Mouse (Mus musculus) kidney, embryonic 16.5 days (tissue): ENCODE measurements around the gene Ncaph. TPM values are rescaled to one million over a fixed set of nuclear protein-coding genes. Genes with fewer than 3 reads are reported as not detected.
"Not testable (repeated sequence)": the region's sequence is repeated elsewhere in the genome, so short reads cannot be mapped to it uniquely, and the experiment has no call there.

Experiments used
- ATAC-seq: fragments of 200-750 bp; cut with Nextera tagmentation; 2 replicates; pipeline ENCODE4 v1.8.0; 2017; ENCODE audit warnings: moderate TSS enrichment; ENCODE audit not compliant: low FRiP score, low TSS enrichment
- H3K27ac ChIP-seq: fragments of 300-500 bp; sonication (generic); 2 replicates; pipeline ENCODE4 v1.5.1; 2014; ENCODE audit warnings: low read length
- H3K27me3 ChIP-seq: fragments of 300-500 bp; sonication (generic); 2 replicates; pipeline ENCODE4 v1.6.1; 2014; ENCODE audit warnings: low read length, control low read depth, mixed read lengths; ENCODE audit not compliant: insufficient read depth
- H3K36me3 ChIP-seq: fragments of 300-500 bp; sonication (generic); 2 replicates; pipeline ENCODE4 v1.6.1; 2014; ENCODE audit warnings: low read length, control low read depth, mixed read lengths; ENCODE audit not compliant: insufficient read depth
- H3K4me1 ChIP-seq: fragments of 300-500 bp; sonication (generic); 2 replicates; pipeline ENCODE4 v1.6.1; 2014; ENCODE audit warnings: low read length, control low read depth, mixed read lengths; ENCODE audit not compliant: insufficient read depth
- H3K4me2 ChIP-seq: fragments of 300-500 bp; sonication (generic); replicated peaks from 2 replicates; pipeline ENCODE4 v1.6.1; 2014; ENCODE audit warnings: low read depth, low read length
- H3K4me3 ChIP-seq: fragments of 300-500 bp; sonication (generic); 2 replicates; pipeline ENCODE4 v1.5.1; 2014; ENCODE audit warnings: mild to moderate bottlenecking, low read length
- H3K9ac ChIP-seq: fragments of 300-500 bp; sonication (generic); replicated peaks from 2 replicates; pipeline ENCODE4 v1.6.1; 2014; ENCODE audit warnings: low read length
- H3K9me3 ChIP-seq: fragments of 300-500 bp; sonication (generic); 2 replicates; pipeline ENCODE4 v1.6.1; 2016; ENCODE audit warnings: low read length, control low read depth
- WGBS: fragments of 180-500 bp; shearing (Covaris S2); extraction: QIAGEN DNeasy Blood & Tissue Kit; methylation state at CpG from one replicate; pipeline ENCODE4 v1.1.7; 2014; 5-methylcytosine and 5-hydroxymethylcytosine counted together
- polyA plus RNA-seq: library from polyadenylated mRNA; unstranded; fragments of >200 nt; fragmentation: Nextera tagmentation; extraction: Ambion mirVana; gene quantifications from 2 replicates; pipeline ENCODE4 v1.2.1, GENCODE M21; 2015

Ncaph gene
- polyA plus RNA-seq = 91.5 and 96.6 TPM in 2 replicates

GRCm38 (mm10) chr2:127133621-127134461, at the start of gene Ncaph:
Gene Ncaph (minus strand): TSS chr2:127133954.
- H3K9me3 ChIP-seq = no peaks in the 10 kb centered on the region

GRCm38 (mm10) chr2:127182598-127183381, 49.0 kb upstream of the Ncaph start:
- peak overlapping the region; percentile 81 for H3K9ac ChIP-seq
- 2% methylated on average over 17 of the region's 17 CpGs for WGBS
- H3K27ac ChIP-seq = peak overlapping the region; percentile 86
- peak; percentile 100 for ATAC-seq
- peak overlapping the region; percentile 60 for H3K4me3 ChIP-seq
- H3K4me1 ChIP-seq = 0 out of 2 replicates have a peak, but pooled peaks cover 5% of the 10 kb centered on the region
- peak overlapping the region; percentile 76 for H3K4me2 ChIP-seq
- no peaks in the 10 kb centered on the region for H3K9me3 ChIP-seq
- H3K36me3 ChIP-seq = no peaks in the 10 kb centered on the region
- H3K27me3 ChIP-seq = 0 out of 2 replicates have a peak, but pooled peaks cover 5% of the 10 kb centered on the region

More at GRCm38 (mm10) chr2:127133621-127134461, at the start of gene Ncaph:
- H3K4me2 ChIP-seq = peak within 1 kb of the TSS; percentile 86
- 1% methylated on average over 57 of the region's 57 CpGs for WGBS
- H3K27ac ChIP-seq = peak within 1 kb of the TSS; percentile 87
- H3K27me3 ChIP-seq = no peaks in the 10 kb centered on the region
- H3K9ac ChIP-seq = peak within 1 kb of the TSS; percentile 83
- peak within 1 kb of the TSS; percentile 88 for H3K4me3 ChIP-seq
- H3K4me1 ChIP-seq = peaks cover 44% of the 10 kb centered on the region
- no peaks in the 10 kb centered on the region for H3K36me3 ChIP-seq
- peak; percentile 90 for ATAC-seq

GRCm38 (mm10) chr2:127166261-127166660, 32.5 kb upstream of the Ncaph start:
- not testable (repeated sequence) for H3K27ac ChIP-seq, H3K4me1 ChIP-seq, H3K9ac ChIP-seq, H3K4me2 ChIP-seq, H3K4me3 ChIP-seq, H3K9me3 ChIP-seq, H3K27me3 ChIP-seq, H3K36me3 ChIP-seq, ATAC-seq
- WGBS = 17% methylated on average over 1 of the region's 1 CpGs

DNA sequence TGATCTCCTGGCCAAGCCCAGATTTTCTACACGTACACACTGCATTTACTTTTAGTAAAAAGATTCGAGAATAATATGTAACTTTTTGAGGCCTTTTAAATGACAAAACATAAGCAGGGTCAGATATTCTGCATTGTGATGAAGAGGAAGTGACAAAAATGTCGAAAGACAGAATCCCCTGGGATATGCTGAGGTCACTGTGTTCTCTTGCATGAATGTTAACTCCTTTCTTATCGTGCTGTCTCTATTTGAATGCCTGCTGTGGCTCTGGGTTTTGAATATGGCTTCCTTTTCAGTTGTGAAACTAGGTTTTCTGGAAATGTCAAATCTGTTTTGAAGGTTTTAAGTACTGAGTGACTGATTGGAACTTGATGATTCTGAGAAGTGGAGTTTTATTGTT, 31.9 kb upstream of the Ncaph start:
- Histone ChIP-seq H3K9ac (no peak overlapping the region), H3K4me1 (no peaks in the 10 kb centered on the region), H3K4me3 (no peak overlapping the region), H3K4me2 (no peak overlapping the region), H3K27ac (no peak overlapping the region), H3K36me3 (no peaks in the 10 kb centered on the region), H3K27me3 (no peaks in the 10 kb centered on the region), H3K9me3 (no peaks in the 10 kb centered on the region)
- WGBS = 60% methylated on average over 4 of the region's 4 CpGs
- ATAC-seq = no peak

DNA sequence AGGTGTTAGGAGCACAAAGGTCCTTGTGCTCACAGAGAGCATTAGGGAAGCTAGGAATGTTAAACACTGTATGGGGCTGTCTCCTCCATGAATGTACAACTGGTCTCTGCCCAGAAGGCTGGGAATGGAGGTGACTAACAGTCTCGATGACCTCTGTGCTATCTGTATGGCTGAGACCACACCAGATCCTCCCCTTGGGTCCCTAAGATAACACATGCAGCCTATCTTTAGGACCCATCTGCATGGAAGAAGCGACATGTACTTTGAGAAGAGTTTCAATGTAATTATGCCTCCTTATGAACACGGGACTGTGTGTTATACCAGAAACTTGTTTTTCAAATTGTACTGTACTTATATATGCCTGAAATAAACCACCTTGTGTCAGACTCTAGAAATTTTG, 11.9 kb upstream of the Ncaph start:
- Histone ChIP-seq H3K27ac (no peak overlapping the region), H3K4me2 (no peak overlapping the region), H3K4me3 (no peak overlapping the region), H3K36me3 (peaks cover 9% of the 10 kb centered on the region), H3K9ac (no peak overlapping the region), H3K4me1 (peaks cover 13% of the 10 kb centered on the region), H3K27me3 (no peaks in the 10 kb centered on the region), H3K9me3 (no peaks in the 10 kb centered on the region)
- 86% methylated on average over 3 of the region's 3 CpGs for WGBS
- no peak for ATAC-seq

DNA sequence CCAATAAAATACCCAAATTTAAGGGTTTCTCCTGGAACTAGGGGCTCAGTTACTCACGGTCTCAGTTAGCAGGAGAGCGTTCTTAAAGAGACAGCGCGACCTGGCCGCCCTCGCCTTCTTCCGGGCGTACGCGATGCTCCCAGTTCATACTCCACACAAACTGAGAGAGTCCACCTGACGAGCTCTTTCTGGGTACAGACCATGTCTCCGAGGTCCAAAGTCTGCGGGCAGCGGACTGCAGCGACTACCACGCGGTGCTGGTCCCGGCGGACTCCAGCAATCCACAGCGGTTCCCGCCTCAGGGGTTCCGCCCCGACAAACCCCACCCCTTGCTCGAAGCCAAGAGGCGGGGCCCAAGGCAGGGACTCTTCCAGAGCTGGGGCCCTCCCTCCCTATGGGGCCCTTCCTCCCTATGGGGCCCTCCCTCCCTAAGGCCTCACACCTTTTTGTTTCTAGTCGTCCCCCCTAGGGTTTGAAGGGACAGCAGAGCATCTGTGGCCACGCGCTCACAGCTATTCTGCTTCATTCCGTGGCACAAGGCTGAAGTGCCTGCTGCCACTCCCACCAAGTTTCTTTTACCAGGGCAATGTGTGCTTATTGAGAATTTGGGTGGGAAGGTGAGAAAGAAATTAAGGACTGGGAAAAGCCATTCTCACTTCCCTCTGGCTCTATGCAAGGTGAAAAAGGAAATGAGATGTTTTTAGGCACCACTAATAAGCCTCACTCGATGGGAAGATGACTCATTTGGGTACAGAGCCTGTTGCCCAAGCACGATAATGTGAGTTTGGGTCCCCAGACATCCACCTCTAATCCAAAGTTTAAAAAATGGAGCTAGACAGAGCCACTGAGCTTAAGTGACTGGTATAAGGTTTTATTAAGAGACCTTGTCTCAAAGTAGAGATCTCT, 9.7 kb upstream of the Ncaph start, which contains the start of gene Itpripl1:
Gene Itpripl1 (minus strand): TSS at position 285 of the 906 bp plus-strand sequence.
- Histone ChIP-seq H3K27ac (no peak within 1 kb of the TSS; the same call in 1 of the 2 replicates), H3K4me1 (peaks cover 13% of the 10 kb centered on the region), H3K4me3 (peak within 1 kb of the TSS; percentile 67), H3K9me3 (no peaks in the 10 kb centered on the region), H3K36me3 (peaks cover 20% of the 10 kb centered on the region), H3K9ac (peak within 1 kb of the TSS; percentile 74), H3K4me2 (peak within 1 kb of the TSS; percentile 73), H3K27me3 (no peaks in the 10 kb centered on the region)
- WGBS = 2% methylated on average over 31 of the region's 31 CpGs
- ATAC-seq = peak; percentile 97

- Histone ChIP-seq H3K9me3 (no peaks in the 10 kb centered on the region), H3K27ac (no peak overlapping the region; the same call in 1 of the 2 replicates), H3K27me3 (no peaks in the 10 kb centered on the region), H3K4me1 (peaks cover 13% of the 10 kb centered on the region), H3K4me3 (peak overlapping the region; percentile 67), H3K36me3 (peaks cover 20% of the 10 kb centered on the region), H3K9ac (peak overlapping the region; percentile 74), H3K4me2 (peak overlapping the region; percentile 73)
- peak; percentile 29 for ATAC-seq
- WGBS = 13% methylated on average over 6 of the region's 6 CpGs
Observed at GRCm38 (mm10) chr2:127142577-127143157, 8.9 kb upstream of the Ncaph start.

DNA sequence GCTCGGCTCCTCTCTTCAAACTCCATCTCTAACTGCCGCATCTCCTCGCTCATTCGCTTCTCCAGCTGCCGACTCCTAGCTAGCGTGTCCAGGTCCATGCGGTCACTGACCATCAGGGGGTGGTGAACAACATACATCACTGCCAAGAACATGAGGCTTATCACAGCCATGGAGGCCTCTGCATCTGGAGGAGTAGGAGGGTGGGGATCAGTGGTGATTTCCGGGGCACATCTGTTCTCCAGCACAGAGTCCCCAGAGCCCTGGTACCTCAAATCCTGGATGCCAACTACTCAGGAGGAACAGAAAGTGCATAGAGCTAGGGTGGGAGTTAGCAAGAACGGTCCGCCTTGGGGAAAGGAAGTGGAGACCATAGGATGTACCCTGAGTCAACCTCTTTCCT, 8.3 kb upstream of the Ncaph start:
- Histone ChIP-seq H3K4me2 (peak overlapping the region; percentile 73), H3K27ac (no peak overlapping the region), H3K9me3 (no peaks in the 10 kb centered on the region), H3K27me3 (no peaks in the 10 kb centered on the region), H3K36me3 (peaks cover 20% of the 10 kb centered on the region), H3K4me3 (peak overlapping the region; percentile 67; the same call in 1 of the 2 replicates), H3K4me1 (peaks cover 18% of the 10 kb centered on the region), H3K9ac (peak overlapping the region; percentile 74)
- 0 out of 2 replicates have a peak, but pooled peaks have one; percentile 2 for ATAC-seq
- WGBS = 74% methylated on average over 10 of the region's 10 CpGs

- Histone ChIP-seq H3K4me3 (no peak overlapping the region), H3K36me3 (peaks cover 20% of the 10 kb centered on the region), H3K9ac (no peak overlapping the region), H3K4me2 (no peak overlapping the region), H3K4me1 (peaks cover 28% of the 10 kb centered on the region), H3K27me3 (no peaks in the 10 kb centered on the region), H3K9me3 (no peaks in the 10 kb centered on the region), H3K27ac (no peak overlapping the region)
- 92% methylated on average over 7 of the region's 7 CpGs for WGBS
- no peak for ATAC-seq
Observed at GRCm38 (mm10) chr2:127140011-127140410, 6.3 kb upstream of the Ncaph start.
